Mouse (Mus musculus) layer of hippocampus, adult 2 months (tissue): ENCODE results near the gene Hist1h2be. TPM values are rescaled to one million over a fixed set of nuclear protein-coding genes. Genes with fewer than 3 reads are reported as not detected.
"Not testable (repeated sequence)": the region's sequence is repeated elsewhere in the genome, so short reads cannot be mapped to it uniquely, and the experiment has no call there.

Source experiments
- DNase-seq, 2 experiments: peaks; one replicate each; pipeline ENCODE4 v3.0.0; 2022; ENCODE audit warnings: low spot score in 2 of 2
- H3K27ac ChIP-seq: fragments of 200-600 bp; 2 replicates; pipeline ENCODE4 v1.8.1; 2022
- H3K4me3 ChIP-seq: fragments of 200-600 bp; 2 replicates; pipeline ENCODE4 v1.8.1; 2022; ENCODE audit warnings: mild to moderate bottlenecking
- CTCF ChIP-seq: fragments of 200-600 bp; conservative IDR thresholded peaks from 2 replicates; pipeline ENCODE4 v1.8.1; 2022; ENCODE audit warnings: antibody characterized with exemption, mild to moderate bottlenecking, moderate library complexity
- total RNA-seq, 2 experiments: library from RNA; stranded (reverse); gene quantifications; 2 replicates each; pipeline ENCODE4 v1.2.3; 2021

Gene Hist1h2be
- total RNA-seq, 2 experiments from 2014 or later, result 8.8 to 10.1 TPM

- DNase-seq, result peak; percentile 61 to 69
- peak overlapping the region; percentile 64 for H3K4me3 ChIP-seq
- TF ChIP-seq CTCF, result no peak
- peak overlapping the region; percentile 95 for H3K27ac ChIP-seq
Measured at GRCm38 (mm10) chr13:23585029-23585441, 35.9 kb downstream of the Hist1h2be start.

- DNase-seq, result no peak
- Histone ChIP-seq H3K27ac (peak overlapping the region; percentile 95), H3K4me3 (peak overlapping the region; percentile 64)
- no peak for TF ChIP-seq CTCF
Measured at GRCm38 (mm10) chr13:23584331-23584730, 36.6 kb downstream of the Hist1h2be start.

DNA sequence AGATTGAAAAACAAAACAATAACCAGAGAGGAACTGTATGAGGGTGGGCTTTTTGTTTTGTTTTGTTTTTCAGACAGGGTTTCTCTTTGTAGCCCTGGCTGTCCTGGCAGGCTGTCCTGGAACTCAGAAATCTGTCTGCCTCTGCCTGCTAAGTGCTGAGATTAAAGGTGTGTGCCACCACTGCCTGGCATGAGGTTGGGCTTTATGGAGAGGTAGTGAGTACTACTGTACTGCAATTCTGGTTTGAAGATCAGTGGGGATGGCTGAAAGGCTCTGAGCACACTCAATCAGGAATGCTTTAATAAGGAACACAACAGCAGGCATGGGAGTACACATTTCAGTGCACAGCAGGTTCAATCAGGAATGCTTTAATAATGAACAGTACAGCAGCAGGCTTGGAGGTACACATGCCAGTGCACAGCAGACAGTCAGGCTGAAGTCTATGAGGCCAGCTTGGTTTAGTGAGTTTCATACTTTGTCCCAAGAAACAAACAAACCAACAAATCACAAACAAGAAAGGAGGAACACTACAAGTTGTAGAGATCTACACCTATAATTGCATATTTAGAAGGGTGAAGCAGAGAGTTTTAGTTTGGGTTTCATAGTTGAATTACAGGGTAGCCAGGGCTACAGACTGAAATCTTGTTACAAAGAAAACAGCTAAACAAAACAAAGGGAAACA is 37.4 kb downstream of the Hist1h2be start:
- Histone ChIP-seq H3K4me3 (no peak overlapping the region; the same call in 1 of the 2 replicates), H3K27ac (peak overlapping the region; percentile 79)
- no peak for TF ChIP-seq CTCF
- no peak for DNase-seq

DNA sequence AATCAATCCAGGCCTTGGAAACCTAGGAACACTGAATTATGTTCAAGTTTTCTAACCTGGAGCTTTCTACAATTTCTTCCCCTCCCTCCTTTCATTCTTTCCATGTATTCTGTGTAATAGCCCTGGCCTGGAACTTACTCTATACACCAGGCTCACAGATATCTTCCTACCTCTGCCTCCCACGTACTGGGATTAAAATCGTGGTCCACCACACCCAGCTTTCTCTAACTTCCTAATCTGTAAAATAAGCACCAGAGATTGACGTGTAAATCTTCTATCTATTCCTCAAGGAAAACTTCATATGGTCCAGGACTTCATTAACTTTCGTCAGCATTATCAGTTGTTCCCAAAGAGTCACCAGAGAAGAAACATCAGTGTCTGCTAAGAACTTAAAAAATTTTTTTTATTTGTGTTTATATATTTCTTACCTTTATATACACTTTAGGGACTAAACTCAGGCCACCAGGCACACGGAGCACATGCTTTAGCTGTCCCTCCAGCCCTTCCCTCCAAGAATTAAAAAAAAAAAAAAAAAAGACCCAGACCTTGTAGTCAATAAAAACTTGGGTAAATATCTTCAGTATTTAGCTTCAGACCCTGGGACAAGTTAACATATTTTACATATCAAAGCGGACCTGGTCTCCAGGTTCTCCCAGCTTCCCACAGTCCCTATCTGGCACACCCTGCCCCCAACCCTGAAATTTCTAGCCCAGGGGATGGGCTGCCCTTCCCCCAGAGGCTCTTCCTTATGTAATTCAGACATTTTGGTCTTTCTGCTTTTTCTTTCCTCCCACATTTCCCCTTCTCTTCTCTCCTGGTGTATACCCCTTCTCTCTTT is 38.5 kb downstream of the Hist1h2be start:
- no peak for DNase-seq
- H3K4me3 ChIP-seq, result peak overlapping the region; percentile 67
- TF ChIP-seq CTCF, result no peak
- H3K27ac ChIP-seq, result peak overlapping the region; percentile 79

DNA sequence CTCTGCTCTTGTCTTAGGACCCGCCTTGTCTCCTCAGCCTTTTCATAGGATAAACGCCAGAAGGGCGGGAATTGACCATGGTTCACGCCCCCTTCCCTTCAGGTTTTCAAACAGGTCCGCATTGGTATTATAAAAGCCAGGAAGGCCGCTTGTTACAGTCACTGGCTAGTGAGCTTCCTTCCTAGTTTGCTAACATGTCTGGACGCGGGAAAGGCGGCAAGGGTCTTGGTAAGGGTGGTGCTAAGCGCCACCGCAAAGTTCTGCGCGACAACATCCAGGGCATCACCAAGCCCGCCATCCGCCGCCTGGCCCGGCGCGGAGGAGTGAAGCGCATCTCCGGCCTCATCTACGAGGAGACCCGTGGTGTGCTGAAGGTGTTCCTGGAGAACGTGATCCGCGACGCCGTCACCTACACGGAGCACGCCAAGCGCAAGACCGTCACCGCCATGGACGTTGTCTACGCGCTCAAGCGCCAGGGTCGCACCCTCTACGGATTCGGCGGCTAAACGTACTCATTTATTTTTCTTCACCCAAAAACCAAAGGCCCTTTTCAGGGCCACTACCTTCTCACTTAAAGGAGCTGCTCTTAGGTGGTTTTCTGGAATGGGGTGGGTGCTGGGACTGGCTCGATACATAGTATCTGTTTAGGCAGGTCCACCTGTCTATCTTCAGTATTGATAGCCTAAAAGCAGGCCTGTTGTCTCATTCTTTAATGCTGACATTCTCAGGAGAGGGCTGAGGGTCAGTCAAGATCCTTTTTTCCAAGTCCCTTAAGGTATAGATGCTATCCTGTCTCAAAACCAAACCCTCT is 39.3 kb downstream of the Hist1h2be start, which contains the start of gene Hist1h4d:
Hist1h4d (plus strand) TSS at position 191 of the 811 bp plus-strand sequence.
- peak within 1 kb of the TSS; percentile 79 for H3K27ac ChIP-seq
- no peak for TF ChIP-seq CTCF
- H3K4me3 ChIP-seq, result peak within 1 kb of the TSS; percentile 67
- DNase-seq, result peak; percentile 98 to 99

DNA sequence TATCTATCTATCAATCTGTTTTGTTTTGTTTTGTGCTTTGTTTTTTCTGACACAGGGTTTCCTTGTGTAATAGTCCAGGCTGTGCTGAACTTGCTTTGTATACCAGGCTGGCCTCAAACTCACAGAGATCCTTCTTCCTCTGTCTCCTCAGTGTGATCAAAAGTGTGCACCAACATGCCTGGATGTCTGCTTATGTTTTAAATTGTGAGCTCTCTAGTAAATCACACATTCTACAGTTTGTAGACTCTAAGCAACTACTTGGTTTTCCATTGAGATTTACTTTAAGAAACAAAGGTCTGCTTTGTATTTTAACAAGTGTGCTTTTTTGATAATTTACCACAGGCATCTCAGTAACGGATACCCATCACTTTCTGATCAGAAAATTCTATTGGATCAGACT is 43.1 kb downstream of the Hist1h2be start:
- no peak overlapping the region for H3K27ac ChIP-seq
- no peak for TF ChIP-seq CTCF
- H3K4me3 ChIP-seq, result no peak overlapping the region
- no peak for DNase-seq

GRCm38 (mm10) chr13:23576906-23577639 is 43.9 kb downstream of the Hist1h2be start:
- no peak for DNase-seq
- peak overlapping the region; percentile 61 for H3K4me3 ChIP-seq
- H3K27ac ChIP-seq, result no peak overlapping the region
- TF ChIP-seq CTCF, result no peak

GRCm38 (mm10) chr13:23576351-23576881 is 44.5 kb downstream of the Hist1h2be start:
- no peak for TF ChIP-seq CTCF
- Histone ChIP-seq H3K27ac (peak overlapping the region; percentile 84), H3K4me3 (peak overlapping the region; percentile 61)
- DNase-seq, result no peak

GRCm38 (mm10) chr13:23575864-23576313 is 45.0 kb downstream of the Hist1h2be start:
- H3K4me3 ChIP-seq, result peak overlapping the region; percentile 61
- not testable (repeated sequence) for DNase-seq
- peak overlapping the region; percentile 84 for H3K27ac ChIP-seq

GRCm38 (mm10) chr13:23575271-23575851 is 45.6 kb downstream of the Hist1h2be start, which contains the start of gene Hist1h3d:
Gene Hist1h3d, plus strand, starts transcription at chr13:23575763.
- DNase-seq, result peak; percentile 65 to 85
- Histone ChIP-seq H3K27ac (peak within 1 kb of the TSS; percentile 84), H3K4me3 (peak within 1 kb of the TSS; percentile 61)
- TF ChIP-seq CTCF, result no peak

DNA sequence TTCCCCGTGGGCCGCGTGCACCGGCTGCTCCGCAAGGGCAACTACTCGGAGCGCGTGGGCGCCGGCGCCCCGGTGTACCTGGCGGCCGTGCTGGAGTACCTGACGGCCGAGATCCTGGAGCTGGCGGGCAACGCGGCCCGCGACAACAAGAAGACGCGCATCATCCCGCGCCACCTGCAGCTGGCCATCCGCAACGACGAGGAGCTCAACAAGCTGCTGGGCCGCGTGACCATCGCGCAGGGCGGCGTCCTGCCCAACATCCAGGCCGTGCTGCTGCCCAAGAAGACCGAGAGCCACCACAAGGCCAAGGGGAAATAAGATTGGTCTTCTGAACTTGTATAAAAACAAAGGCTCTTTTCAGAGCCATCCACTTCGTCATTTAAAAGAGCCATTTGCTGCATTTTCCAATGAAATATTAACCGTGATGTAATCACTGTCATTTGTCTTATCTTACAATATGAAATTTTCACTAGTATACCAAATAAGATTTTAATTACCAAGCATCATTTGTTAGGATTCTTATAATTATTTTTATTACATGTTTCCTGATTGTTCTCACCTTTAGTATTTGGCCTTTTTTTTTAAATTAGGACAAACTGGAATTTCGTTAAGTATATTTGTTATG is 46.3 kb downstream of the Hist1h2be start:
- DNase-seq, result not testable (repeated sequence)
- Histone ChIP-seq H3K4me3 (peak overlapping the region; percentile 73), H3K27ac (peak overlapping the region; percentile 64)
